Mouse (Mus musculus) liver, embryonic 18 days (tissue): Measurements from ENCODE around the gene Utp14a. TPM values are rescaled to one million over a fixed set of nuclear protein-coding genes. Genes with fewer than 3 reads are reported as not detected.

Source experiments
- polyA plus RNA-seq: library from polyadenylated mRNA; depleted of rRNA; stranded (reverse); fragments of >200 nt; gene quantifications from 2 replicates; pipeline ENCODE4 v1.2.3, GENCODE M21; 2012; rRNA removed

The Utp14a gene
- 6.1 TPM in 2 replicates for polyA plus RNA-seq

GRCm38 (mm10) chrX:48256468-48257007, at the start of gene Utp14a:
TSS of gene Utp14a (plus strand) at chrX:48256862.

GRCm38 (mm10) chrX:48208519-48209185, 48.0 kb upstream of the Utp14a start, which contains the start of gene Zdhhc9:
TSS of gene Zdhhc9 (minus strand) at chrX:48208878.

Other genes with a start within 250 kb of the Utp14a start
- gene Apln, start 222.0 kb upstream of the Utp14a start, polyA plus RNA-seq: 0.23 and 0.40 TPM in 2 replicates
- gene Xpnpep2, start 148.1 kb upstream of the Utp14a start, polyA plus RNA-seq: 0.01 TPM in 2 replicates
- gene Sash3, start 110.4 kb upstream of the Utp14a start, polyA plus RNA-seq: 8.5 and 9.0 TPM in 2 replicates
- gene Zdhhc9, start 48.0 kb upstream of the Utp14a start, polyA plus RNA-seq: 18.3 and 21.0 TPM in 2 replicates
- gene Bcorl1, start 84.5 kb downstream of the Utp14a start, polyA plus RNA-seq: 1.0 and 1.4 TPM in 2 replicates
- gene Elf4, start 206.3 kb downstream of the Utp14a start, polyA plus RNA-seq: 4.6 and 5.6 TPM in 2 replicates